In the genomic region with DNA sequence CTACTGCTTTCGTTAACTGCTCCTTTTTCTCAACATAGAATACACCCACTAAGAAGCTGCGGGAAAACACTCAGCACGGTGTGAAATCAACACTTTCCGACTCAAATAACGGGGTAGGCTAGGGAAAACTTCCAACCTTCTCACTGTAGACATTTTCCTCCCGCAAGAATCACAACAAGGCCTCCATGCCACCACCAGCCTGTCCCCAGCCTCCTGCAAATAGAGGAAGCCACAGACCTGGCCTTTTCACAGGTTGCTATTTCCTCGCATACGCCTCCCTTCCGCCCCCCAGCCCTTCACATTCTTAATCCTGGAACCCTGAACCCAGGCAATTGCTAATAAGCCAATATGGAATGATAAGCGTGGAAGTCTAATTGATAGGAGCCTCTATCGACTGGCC, we compare ENCODE assay signal across 19 mouse cellular contexts.
DNase-seq lines count a peak whose midpoint lies in the region; ATAC-seq and TF ChIP-seq lines count a peak whose summit lies in the region.
"Had no signal": no experiment of that assay in that cellular context is flagged by ENCODE, and none has a peak within 500 bp of the region (broad histone marks: within the 10 kb centered on the region; RNA-seq: fewer than 3 reads in every experiment).

No protein-coding gene starts in this region.

- intact Hi-C loops in gastrocnemius, adult 2 months (cut with DNase I) = no loop called here

- no peak for DNase-seq in gastrocnemius, adult 2 months
- DNase-seq in gastrocnemius, adult 8-10 months (ENCODE audit: low spot score in 2 of 2) = no peak
- DNase-seq in brain, embryonic 14.5 days (ENCODE audit: low read depth) = peak; percentile 32
- DNase-seq in layer of hippocampus, adult 9-10 months (ENCODE audit: low spot score) = no peak
- DNase-seq: cerebellum, adult 9-10 months; heart, postnatal 10 days; kidney, adult 18-20 months; left cerebral cortex, postnatal 4 days; liver; retina, postnatal 1 day had no signal

- no peaks in the 10 kb centered on the region for H3K27me3 ChIP-seq in midbrain, embryonic 13.5 days
- no peaks in the 10 kb centered on the region for H3K27me3 ChIP-seq in midbrain, embryonic 16.5 days (ENCODE audit: control insufficient read depth, insufficient read depth, low read depth, low read length)
- no peaks in the 10 kb centered on the region for H3K27me3 ChIP-seq in myocyte (ENCODE audit: control insufficient read depth, insufficient read depth, insufficient read length)
- H3K27me3 ChIP-seq: embryonic facial prominence, embryonic 13.5 days; stomach, embryonic 15.5 days had no signal

- no peaks in the 10 kb centered on the region for H3K79me2 ChIP-seq in myocyte (ENCODE audit: control insufficient read depth, insufficient read depth)

- no peak overlapping the region for H3K4me2 ChIP-seq in midbrain, embryonic 13.5 days (replicated peaks)
- H3K4me2 ChIP-seq in midbrain, embryonic 16.5 days (ENCODE audit: low read length) = no peak overlapping the region
- H3K4me2 ChIP-seq in myocyte (ENCODE audit: low read depth) = peak overlapping the region; percentile 61
- H3K4me2 ChIP-seq: embryonic facial prominence, embryonic 13.5 days; heart, embryonic 11.5 days; stomach, embryonic 15.5 days had no signal

- ATAC-seq in midbrain, embryonic 13.5 days = no peak
- no peak for ATAC-seq in midbrain, embryonic 16.5 days
- ATAC-seq: hindbrain, postnatal 0 days; lung, postnatal 0 days had no signal

- H3ac ChIP-seq in myocyte (ENCODE audit: control insufficient read depth, insufficient read length) = no peak overlapping the region

- H3K9ac ChIP-seq in midbrain, embryonic 13.5 days (replicated peaks) = no peak overlapping the region
- H3K9ac ChIP-seq in midbrain, embryonic 16.5 days (ENCODE audit: low read depth, low read length) = no peak overlapping the region
- H3K9ac ChIP-seq: embryonic facial prominence, embryonic 13.5 days; stomach, embryonic 15.5 days had no signal

- WGBS in midbrain, embryonic 13.5 days = 86% methylated on average over 11 of the region's 11 CpGs
- WGBS in midbrain, embryonic 16.5 days = 85% methylated on average over 11 of the region's 11 CpGs

- peaks cover 43% of the 10 kb centered on the region for H3K4me1 ChIP-seq in midbrain, embryonic 13.5 days (replicated peaks)
- H3K4me1 ChIP-seq in midbrain, embryonic 16.5 days (ENCODE audit: control insufficient read depth, insufficient read depth, low read length) = peaks cover 21% of the 10 kb centered on the region
- H3K4me1 ChIP-seq: embryonic facial prominence, embryonic 13.5 days; stomach, embryonic 15.5 days had no signal

- H3K27ac ChIP-seq in gastrocnemius, adult 2 months = no peak overlapping the region
- peak overlapping the region; percentile 80; the same call in 1 of the 2 replicates for H3K27ac ChIP-seq in midbrain, embryonic 13.5 days
- H3K27ac ChIP-seq in midbrain, embryonic 16.5 days (ENCODE audit: low read length) = no peak overlapping the region
- H3K27ac ChIP-seq: embryonic facial prominence, embryonic 13.5 days; hindbrain, postnatal 0 days; kidney, postnatal 0 days; stomach, embryonic 15.5 days had no signal

- no peak for TF ChIP-seq POLR2A in brain, embryonic 14.5 days (IDR thresholded peaks at IDR 0.05; ENCODE audit: borderline replicate concordance, extremely low read depth, insufficient read depth, insufficient read length, poor library complexity, severe bottlenecking)
- no peak for TF ChIP-seq POLR2A in myocyte (IDR thresholded peaks at IDR 0.05; ENCODE audit: insufficient read length, low read depth)

- TF ChIP-seq CTCF in gastrocnemius, adult 2 months (IDR thresholded peaks at IDR 0.05) = no peak
- TF ChIP-seq CTCF in brain, embryonic 14.5 days (IDR thresholded peaks at IDR 0.05; ENCODE audit: borderline replicate concordance, extremely low read depth, insufficient read depth, insufficient read length) = no peak

- no peaks in the 10 kb centered on the region for H3K9me3 ChIP-seq in midbrain, embryonic 13.5 days
- no peaks in the 10 kb centered on the region for H3K9me3 ChIP-seq in midbrain, embryonic 16.5 days (replicated peaks; ENCODE audit: control insufficient read depth, low read length, poor library complexity, severe bottlenecking)
- H3K9me3 ChIP-seq: embryonic facial prominence, embryonic 13.5 days; stomach, embryonic 15.5 days had no signal

- peak overlapping the region; percentile 38 for H3K4me3 ChIP-seq in gastrocnemius, adult 2 months
- H3K4me3 ChIP-seq in midbrain, embryonic 13.5 days (replicated peaks) = no peak overlapping the region
- H3K4me3 ChIP-seq in midbrain, embryonic 16.5 days (ENCODE audit: low read depth, low read length) = no peak overlapping the region
- H3K4me3 ChIP-seq in myocyte = no peak overlapping the region
- H3K4me3 ChIP-seq: embryonic facial prominence, embryonic 13.5 days; stomach, embryonic 15.5 days had no signal

- H3K36me3 ChIP-seq in midbrain, embryonic 13.5 days = peaks cover 7% of the 10 kb centered on the region
- no peaks in the 10 kb centered on the region for H3K36me3 ChIP-seq in midbrain, embryonic 16.5 days (ENCODE audit: control insufficient read depth, insufficient read depth, low read length)
- H3K36me3 ChIP-seq in myocyte (ENCODE audit: control insufficient read depth, insufficient read depth) = no peaks in the 10 kb centered on the region
- H3K36me3 ChIP-seq: embryonic facial prominence, embryonic 13.5 days; stomach, embryonic 15.5 days had no signal

TF ChIP-seq in myocyte, 11 proteins besides CTCF, POLR2A, EP300 and RAD21:
- TF ChIP-seq POLR2AphosphoS2 (IDR thresholded peaks at IDR 0.05; ENCODE audit: insufficient read length, low read depth) = no peak
- no peak for TF ChIP-seq SRF (IDR thresholded peaks at IDR 0.05; ENCODE audit: control insufficient read depth, insufficient read length, low read depth)
- no peak for TF ChIP-seq E2F4 (IDR thresholded peaks at IDR 0.05; ENCODE audit: insufficient read depth)
- TF ChIP-seq MYOG (IDR thresholded peaks at IDR 0.05; ENCODE audit: control insufficient read depth in 1 of 3, insufficient read depth in 1 of 3, insufficient read length in 2 of 3, low read depth in 2 of 3) = no peak
- TF ChIP-seq MAX (IDR thresholded peaks at IDR 0.05; ENCODE audit: low read depth) = no peak
- no peak for TF ChIP-seq MYOD1 (IDR thresholded peaks at IDR 0.05; ENCODE audit: control insufficient read depth in 1 of 3, insufficient read length in 2 of 3, low read depth in 2 of 3)
- no peak for TF ChIP-seq REST (IDR thresholded peaks at IDR 0.05; ENCODE audit: insufficient read depth, insufficient read length)
- TF ChIP-seq USF1 (IDR thresholded peaks at IDR 0.05; ENCODE audit: low read depth) = no peak
- no peak for TF ChIP-seq TCF3 (IDR thresholded peaks at IDR 0.05; ENCODE audit: insufficient read length, low read depth)
- no peak for TF ChIP-seq TCF12 (IDR thresholded peaks at IDR 0.05; ENCODE audit: insufficient read depth, poor library complexity, severe bottlenecking)
- no peak for TF ChIP-seq CEBPB (IDR thresholded peaks at IDR 0.05; ENCODE audit: insufficient read depth, poor library complexity, severe bottlenecking)
